Mouse (Mus musculus) ovary, postnatal 36 days (tissue): ENCODE results near the gene Ramp1.

ENCODE experiments used
- DNase-seq: peaks from one replicate; pipeline ENCODE4 v3.0.0; 2022; ENCODE audit warnings: low spot score, mixed read lengths

Gene Ramp1

GRCm38 (mm10) chr1:91201122-91201521, 21.5 kb downstream of the Ramp1 start:
- no peak for DNase-seq

- no peak for DNase-seq
Measured at GRCm38 (mm10) chr1:91204221-91204765, 24.7 kb downstream of the Ramp1 start.

DNA sequence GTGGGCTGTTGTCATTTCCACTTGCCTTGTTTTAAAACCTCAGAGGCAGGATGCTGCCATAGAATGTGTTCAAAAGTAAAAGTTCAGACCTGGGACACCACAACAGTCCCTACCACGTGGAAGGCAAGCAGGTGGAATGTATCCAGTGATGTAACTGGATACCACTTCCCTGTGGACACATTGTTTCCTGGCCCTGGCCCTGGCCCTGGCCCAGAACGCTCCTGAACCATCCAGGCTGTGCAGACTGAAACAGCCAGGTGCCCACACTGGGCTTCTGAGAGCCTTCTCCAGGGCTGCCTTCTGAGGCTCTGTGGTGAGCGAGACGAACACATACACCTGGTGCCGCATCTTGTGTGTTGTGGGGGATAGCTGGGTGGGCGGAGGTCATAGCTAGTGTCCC, 26.0 kb downstream of the Ramp1 start:
- DNase-seq: no peak

DNA sequence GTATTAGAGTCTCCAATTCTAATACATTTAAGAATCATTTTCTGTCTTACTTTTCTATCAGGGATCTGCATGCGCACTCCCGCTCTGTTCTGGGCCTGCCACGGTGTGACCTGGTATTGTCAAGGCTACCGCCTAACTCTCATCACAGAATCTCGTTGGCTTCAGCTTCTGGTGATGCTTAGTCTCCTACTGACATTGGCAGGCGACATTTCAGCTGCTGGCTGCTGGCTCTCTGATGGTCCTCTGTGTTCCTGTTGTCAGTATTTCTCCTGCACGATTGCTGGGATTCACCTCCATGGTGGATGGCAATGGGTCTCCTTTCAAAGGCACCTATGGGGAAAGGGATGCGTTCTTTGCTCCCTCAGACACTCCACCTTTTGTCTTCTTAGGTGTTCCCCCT, 26.7 kb downstream of the Ramp1 start:
- no peak for DNase-seq

GRCm38 (mm10) chr1:91206873-91207272, 27.3 kb downstream of the Ramp1 start:
- no peak for DNase-seq

GRCm38 (mm10) chr1:91207334-91208074, 27.9 kb downstream of the Ramp1 start:
- DNase-seq: no peak

DNA sequence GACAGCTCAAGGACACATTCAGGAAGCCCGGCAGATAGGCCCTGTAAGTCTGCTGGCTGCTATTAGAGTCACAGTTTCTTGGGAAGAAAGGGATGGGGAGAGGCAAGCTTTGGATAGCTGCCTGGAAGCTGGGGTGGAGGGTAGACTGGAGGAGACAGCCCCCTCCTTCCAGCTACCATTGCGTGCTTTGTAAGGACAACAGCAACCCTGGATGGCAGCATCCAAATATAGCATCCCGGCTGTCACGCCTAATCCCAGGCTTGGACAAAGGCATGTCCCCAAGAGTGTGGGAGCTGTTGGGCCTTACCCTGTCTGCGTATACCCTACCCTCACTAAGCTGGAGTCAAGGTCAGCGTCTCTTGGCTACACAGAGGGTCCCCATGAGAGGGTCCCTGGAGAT, 29.7 kb downstream of the Ramp1 start:
- no peak for DNase-seq

DNA sequence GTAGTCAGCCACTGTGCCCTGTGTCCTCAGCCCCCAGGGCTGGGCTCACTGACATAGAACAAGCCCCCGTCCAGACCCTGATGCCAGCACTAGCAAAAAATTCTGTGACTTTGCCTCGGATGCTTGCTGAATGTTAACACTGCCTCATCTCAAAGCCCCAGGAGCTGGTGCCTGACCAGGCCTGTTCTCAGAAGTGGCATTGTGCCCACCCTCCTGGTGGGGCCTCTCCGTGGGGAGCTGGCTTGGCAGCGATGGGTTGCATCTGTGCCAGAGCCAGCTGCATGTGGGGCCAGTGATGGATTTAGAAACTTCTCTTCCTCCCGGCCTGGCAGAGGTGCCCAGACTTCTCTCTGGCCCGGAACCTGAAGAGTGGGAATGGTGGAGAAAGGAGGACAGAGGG, 30.2 kb downstream of the Ramp1 start:
- DNase-seq: peak; percentile 59

DNA sequence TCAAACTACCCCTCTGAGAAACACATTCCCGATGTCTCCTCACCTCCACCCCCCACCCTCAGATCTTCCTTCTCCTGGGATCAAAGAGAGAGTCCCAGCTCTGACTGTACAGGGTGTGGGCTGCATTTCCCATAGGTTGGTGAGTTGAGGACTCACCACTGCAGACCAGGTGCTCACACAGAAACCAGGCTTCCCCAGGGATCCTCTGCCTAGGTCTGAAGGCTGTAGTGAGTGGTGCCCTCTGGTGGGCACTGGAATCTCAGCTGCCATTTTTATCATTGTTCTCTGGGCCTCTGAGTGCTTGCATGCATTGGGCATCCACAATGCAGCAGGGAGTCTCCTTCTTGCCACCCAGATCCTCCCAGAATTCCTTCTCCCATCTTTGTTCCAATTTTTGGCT, 31.5 kb downstream of the Ramp1 start:
- peak; percentile 42 for DNase-seq

DNA sequence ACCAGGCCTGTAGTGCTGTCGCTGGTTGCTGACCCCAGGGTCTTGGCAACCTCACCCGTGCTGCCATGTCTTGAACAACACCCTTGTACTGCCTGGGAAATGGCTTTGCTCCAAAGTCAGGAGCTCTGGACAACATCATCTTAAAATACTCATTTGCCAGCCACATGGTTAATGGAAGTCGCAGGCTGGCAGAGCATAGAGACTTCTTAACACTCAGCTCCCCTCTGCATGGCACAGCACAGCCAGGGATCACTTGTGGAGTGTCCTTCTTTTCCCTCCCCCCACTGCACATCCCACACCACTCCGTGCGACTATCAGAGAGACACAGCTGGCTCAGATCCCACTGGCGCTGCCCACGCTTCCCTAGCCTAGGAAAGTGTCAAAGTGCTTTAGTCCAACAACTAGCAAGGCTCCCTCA, 32.0 kb downstream of the Ramp1 start:
- peak; percentile 40 for DNase-seq

DNA sequence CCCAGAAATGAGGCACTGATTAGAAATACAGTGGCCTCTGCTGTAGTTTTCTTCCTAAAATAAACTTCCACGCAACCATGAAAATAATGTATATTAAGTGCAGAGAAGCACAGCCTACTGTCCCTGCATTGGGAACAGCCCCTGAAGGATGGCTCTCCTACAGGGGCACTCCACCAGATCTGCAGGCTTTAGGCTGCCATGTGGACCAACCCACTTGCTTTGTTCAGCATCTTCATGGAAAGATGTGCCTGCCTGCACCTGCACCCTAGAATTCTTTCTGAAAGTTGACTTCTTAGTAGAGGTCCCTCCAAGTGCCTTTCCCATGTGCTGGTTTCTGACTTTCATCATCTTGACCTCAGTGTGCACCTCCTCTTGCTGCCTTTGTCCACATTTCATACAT, 35.6 kb downstream of the Ramp1 start:
- DNase-seq: no peak

DNA sequence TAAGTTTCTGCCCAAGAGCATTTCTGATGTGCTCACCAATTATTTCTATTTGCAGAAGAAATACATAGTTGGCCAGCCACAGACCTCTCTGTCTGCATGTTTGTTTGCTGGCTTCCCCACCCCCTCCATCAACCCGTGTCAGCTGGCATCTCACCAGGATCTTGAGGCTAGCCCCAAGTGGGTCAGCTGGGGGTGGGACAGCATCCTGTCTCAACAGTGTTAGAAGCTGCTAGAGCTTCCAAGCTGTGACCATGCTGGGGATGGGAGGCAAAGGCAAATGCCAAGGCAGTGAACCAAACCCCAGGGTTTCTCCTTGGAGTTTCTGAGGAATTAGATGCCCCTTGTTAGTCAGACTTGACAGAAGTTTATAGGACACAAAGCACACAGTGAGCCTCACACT, 36.4 kb downstream of the Ramp1 start:
- no peak for DNase-seq

DNA sequence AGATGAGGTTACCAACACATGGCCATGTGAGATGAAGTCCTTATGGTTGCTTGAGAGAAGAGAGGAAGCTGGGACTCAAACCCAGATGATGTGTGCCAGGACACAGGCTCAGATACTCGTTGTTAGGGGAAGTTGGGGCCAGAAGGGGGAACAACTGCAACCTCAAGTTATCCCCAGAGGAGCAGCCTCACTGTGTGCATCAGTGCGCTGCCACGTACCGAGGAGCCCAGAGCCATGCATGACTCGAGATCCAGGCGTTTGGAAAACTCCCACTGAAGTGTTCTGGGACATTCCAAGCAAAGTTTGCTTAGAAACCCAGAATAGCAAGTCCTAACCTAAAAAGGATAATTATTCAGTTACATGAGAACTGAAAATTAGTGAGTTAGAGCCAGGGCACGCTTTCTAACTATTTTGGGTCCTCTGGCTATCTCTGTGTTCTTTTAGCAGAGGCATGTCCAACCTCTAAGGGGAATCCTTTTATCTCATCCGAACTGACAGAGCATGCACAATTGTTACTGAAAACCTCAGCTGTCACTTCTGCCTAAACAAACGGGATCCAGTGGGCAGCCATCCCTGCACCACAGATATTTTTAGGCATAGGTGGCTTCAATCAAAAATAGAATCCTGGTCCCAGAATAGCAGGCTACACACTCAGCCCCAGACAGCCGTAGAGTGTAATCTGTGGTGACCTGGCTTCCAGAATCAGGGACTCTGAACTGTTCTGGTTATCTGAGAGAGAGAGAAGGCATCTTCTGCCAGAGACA, 37.1 kb downstream of the Ramp1 start:
- no peak for DNase-seq

- no peak for DNase-seq
Measured at GRCm38 (mm10) chr1:91219641-91220321, 40.2 kb downstream of the Ramp1 start.

- DNase-seq: no peak
Measured at GRCm38 (mm10) chr1:91220322-91220672, 40.7 kb downstream of the Ramp1 start.

DNA sequence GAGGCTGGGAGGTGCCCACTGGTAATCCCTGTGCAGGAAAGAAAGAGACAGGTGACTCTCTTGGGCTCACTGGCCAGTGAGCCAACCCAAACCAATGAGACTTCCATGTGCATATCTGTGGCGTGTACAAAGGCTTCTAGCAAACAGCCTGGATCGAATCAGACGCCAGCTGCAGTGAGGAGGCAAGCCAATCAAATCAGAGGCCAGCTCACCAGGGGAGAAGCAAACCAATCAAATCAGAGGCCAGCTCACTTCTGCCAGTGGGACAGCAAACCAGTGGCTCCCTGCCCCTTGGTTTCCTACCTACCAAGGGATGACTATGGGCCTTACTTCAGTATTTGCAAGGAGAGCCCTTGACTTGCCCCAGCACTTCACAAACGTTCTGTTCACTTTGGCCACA, 46.9 kb downstream of the Ramp1 start:
- DNase-seq: no peak

DNA sequence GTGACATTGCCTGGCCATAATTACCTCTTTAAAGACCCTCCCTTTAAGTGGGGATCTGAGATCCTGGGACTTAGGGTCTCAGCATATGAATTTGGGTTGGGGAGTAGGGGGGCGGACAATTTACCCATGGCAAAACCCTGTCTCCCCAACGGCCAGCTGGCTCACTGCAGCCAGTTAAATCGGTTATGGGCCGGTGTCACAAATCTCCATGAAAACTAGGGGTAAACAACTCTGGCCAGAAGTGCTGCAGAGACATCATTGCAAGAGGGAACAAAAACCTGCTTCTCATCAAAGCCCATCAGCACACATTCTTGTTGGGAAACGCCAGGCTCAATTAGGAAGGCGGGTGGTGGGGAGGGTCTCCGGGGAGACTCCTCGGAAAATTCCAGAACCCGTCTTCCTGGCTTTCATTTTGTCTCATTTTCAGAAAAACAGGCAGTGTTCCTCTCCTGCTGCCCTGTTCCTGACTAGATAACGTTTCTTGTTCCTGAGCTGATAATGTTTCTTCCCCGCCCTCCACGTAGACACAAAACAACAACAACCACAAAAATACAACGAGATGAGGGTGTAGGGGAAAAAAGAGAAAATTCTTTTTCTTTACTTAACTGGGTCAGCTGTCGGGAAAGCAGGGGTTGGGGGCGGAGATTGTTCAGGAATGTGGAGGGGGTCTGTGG, 47.9 kb downstream of the Ramp1 start:
- DNase-seq: no peak

GRCm38 (mm10) chr1:91231142-91231541, 51.5 kb downstream of the Ramp1 start:
- no peak for DNase-seq

DNA sequence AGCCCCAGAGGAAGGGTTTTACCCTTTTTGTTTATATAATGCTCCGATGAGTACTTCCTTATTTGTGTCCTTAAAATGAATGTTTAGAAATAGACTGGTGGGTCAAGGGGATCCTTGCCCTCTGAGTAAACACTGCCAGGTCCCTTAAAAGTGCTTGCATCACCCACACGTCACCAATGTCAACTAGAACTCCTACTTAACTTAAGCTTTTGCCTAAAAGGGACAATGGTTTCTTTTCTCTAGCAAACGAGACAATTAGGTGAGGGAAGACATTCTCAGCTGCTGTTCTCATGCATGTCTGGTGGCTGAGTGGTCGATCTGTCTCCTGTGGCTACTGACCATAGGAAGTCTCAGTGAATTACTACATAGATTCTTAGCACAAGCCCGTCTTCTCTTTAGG, 52.3 kb downstream of the Ramp1 start:
- DNase-seq: no peak

DNA sequence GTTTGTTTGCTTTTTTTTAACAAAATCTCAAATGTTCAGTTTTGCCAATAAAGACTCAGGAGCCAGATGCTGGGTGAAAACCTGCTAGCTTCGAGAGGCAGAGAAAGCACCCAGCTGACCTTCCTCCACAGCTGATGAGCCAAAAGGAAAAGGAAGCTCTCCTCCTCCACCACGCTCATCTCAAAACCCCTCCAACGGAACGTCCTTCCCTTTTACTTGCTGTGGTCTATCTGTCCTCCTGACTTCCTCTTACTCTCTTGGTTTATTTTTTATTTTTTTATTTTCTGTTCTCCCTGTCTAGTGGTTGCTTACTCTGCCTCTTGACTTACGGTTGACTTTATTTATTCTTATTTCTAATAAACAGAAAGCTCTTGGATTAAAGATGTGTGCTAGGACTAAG, 55.8 kb downstream of the Ramp1 start:
- no peak for DNase-seq

DNA sequence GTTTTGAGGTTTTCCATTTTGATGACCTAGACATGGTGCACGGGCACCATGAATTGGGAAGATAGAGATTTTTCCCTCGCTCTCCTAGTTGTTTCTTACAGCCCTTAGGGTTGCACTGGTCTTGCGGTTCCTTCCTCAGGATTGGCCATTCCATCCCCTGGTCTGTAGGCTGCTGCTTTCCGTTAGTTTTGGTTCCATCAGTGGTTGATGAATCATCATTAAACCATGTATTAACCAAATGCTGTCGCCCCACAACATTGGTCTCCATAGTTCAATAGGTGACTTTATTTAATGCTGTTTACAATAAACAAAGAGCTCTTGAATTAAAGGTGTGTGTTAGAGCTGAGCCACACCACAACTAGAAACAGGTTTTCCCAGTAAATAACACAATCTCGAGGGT, 58.1 kb downstream of the Ramp1 start:
- no peak for DNase-seq

- DNase-seq: peak; percentile 54
Measured at GRCm38 (mm10) chr1:91239112-91239511, 59.5 kb downstream of the Ramp1 start.
